ENCODE assay signal across 9 mouse cellular contexts in the genomic region with DNA sequence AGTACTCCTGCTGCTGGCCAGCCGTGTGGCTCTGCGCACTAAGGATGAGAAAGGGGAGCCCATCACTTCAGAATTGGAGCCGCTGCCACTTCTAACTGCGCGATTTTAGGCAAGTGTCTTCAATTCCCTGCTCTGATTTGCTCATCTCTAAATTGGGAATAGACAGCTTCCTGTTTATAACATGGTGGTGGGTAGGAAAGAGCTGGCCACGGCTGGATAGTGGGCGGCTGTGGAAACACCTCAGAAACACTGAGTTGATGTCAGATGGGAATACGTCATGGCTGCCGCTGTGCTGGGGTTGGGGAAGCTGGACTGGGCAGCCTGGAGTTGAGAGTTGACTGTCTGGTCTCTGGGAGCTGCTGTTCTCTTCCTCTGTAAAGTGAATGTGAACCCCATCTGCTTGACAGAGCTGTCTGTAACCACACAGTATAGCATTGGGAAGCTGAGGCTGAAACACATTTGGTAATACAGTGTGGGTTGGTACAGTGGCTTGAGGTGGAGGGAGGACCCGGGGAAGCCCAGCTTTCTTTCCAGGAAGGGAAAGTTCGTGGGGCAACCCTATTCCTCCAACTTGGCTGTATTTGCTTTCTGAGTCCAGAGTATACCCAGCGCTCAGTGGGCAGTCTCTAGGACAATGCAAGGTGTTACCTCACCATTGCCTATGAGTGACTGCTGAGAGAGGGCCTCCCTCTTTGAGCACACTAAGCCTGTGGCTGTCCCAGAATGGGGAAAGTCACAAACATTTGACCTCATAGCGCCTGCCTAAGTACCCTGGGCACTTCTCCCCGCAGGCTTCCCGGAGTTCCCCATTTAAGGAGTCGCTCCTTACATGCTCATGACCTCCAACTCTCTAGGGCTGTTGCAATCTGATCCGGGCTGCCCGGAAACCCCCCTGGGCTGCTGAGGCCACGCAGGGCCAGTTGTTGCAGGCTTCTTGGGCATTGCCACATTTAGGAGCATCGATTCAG.
A peak's percentile ranks its signal among the peaks of the same experiment; 100 is the strongest.
DNase-seq lines count a peak whose midpoint lies in the region; ATAC-seq and TF ChIP-seq lines count a peak whose summit lies in the region.
"Had no signal": no experiment of that assay in that cellular context is flagged by ENCODE, and none has a peak within 500 bp of the region (broad histone marks: within the 10 kb centered on the region; RNA-seq: fewer than 3 reads in every experiment).

No protein-coding gene starts in this region.

- no peaks in the 10 kb centered on the region for H3K27me3 ChIP-seq in kidney, embryonic 16.5 days (ENCODE audit: insufficient read depth, low read length)
- H3K27me3 ChIP-seq in kidney, embryonic 15.5 days, result no peaks in the 10 kb centered on the region
- no peaks in the 10 kb centered on the region for H3K27me3 ChIP-seq in embryonic facial prominence, embryonic 14.5 days (replicated peaks; ENCODE audit: control insufficient read depth, insufficient read depth, low read length)
- H3K27me3 ChIP-seq in intestine, embryonic 16.5 days (replicated peaks; ENCODE audit: control insufficient read depth, insufficient read depth, low read length), result no peaks in the 10 kb centered on the region
- no peaks in the 10 kb centered on the region for H3K27me3 ChIP-seq in forebrain, postnatal 0 days (ENCODE audit: insufficient read depth, low read length)

- no peaks in the 10 kb centered on the region for H3K36me3 ChIP-seq in kidney, embryonic 16.5 days (ENCODE audit: insufficient read depth, low read length)
- H3K36me3 ChIP-seq in kidney, embryonic 15.5 days, result no peaks in the 10 kb centered on the region
- H3K36me3 ChIP-seq in embryonic facial prominence, embryonic 14.5 days (ENCODE audit: control insufficient read depth, insufficient read depth, low read length), result no peaks in the 10 kb centered on the region
- H3K36me3 ChIP-seq in intestine, embryonic 16.5 days (ENCODE audit: control insufficient read depth, insufficient read depth, low read length), result no peaks in the 10 kb centered on the region
- no peaks in the 10 kb centered on the region for H3K36me3 ChIP-seq in macrophage (ENCODE audit: inconsistent target)
- H3K36me3 ChIP-seq in forebrain, postnatal 0 days (ENCODE audit: insufficient read depth), result no peaks in the 10 kb centered on the region

- H3K4me1 ChIP-seq in kidney, embryonic 16.5 days (ENCODE audit: insufficient read depth, low read length), result peaks cover 16% of the 10 kb centered on the region
- H3K4me1 ChIP-seq in kidney, embryonic 15.5 days, result peaks cover 20% of the 10 kb centered on the region
- peaks cover 11% of the 10 kb centered on the region for H3K4me1 ChIP-seq in embryonic facial prominence, embryonic 14.5 days (ENCODE audit: control insufficient read depth, insufficient read depth, low read length)
- H3K4me1 ChIP-seq in intestine, embryonic 16.5 days (ENCODE audit: control insufficient read depth, insufficient read depth, low read length), result peaks cover 6% of the 10 kb centered on the region
- H3K4me1 ChIP-seq in forebrain, postnatal 0 days (ENCODE audit: insufficient read depth), result peaks cover 32% of the 10 kb centered on the region

- no peaks in the 10 kb centered on the region for H3K9me3 ChIP-seq in kidney, embryonic 16.5 days (ENCODE audit: low read length)
- no peaks in the 10 kb centered on the region for H3K9me3 ChIP-seq in kidney, embryonic 15.5 days (replicated peaks)
- H3K9me3 ChIP-seq in embryonic facial prominence, embryonic 14.5 days (ENCODE audit: control insufficient read depth, low read length), result no peaks in the 10 kb centered on the region
- no peaks in the 10 kb centered on the region for H3K9me3 ChIP-seq in intestine, embryonic 16.5 days (ENCODE audit: control insufficient read depth, low read length)
- H3K9me3 ChIP-seq in forebrain, postnatal 0 days (ENCODE audit: low read length), result no peaks in the 10 kb centered on the region

- ATAC-seq in kidney, embryonic 16.5 days (ENCODE audit: low FRiP score, low TSS enrichment), result 0 out of 2 replicates have a peak, but pooled peaks have one; percentile 24
- ATAC-seq in kidney, embryonic 15.5 days (replicated peaks; ENCODE audit: low FRiP score), result no peak
- 0 out of 2 replicates have a peak, but pooled peaks have one; percentile 19 for ATAC-seq in embryonic facial prominence, embryonic 14.5 days (ENCODE audit: low read depth)
- ATAC-seq in intestine, embryonic 16.5 days, result 0 out of 2 replicates have a peak, but pooled peaks have one; percentile 26
- no peak for ATAC-seq in forebrain, postnatal 0 days

- H3K9ac ChIP-seq in kidney, embryonic 16.5 days (replicated peaks; ENCODE audit: low read length), result no peak overlapping the region
- H3K9ac ChIP-seq in kidney, embryonic 15.5 days, result no peak overlapping the region
- no peak overlapping the region for H3K9ac ChIP-seq in embryonic facial prominence, embryonic 14.5 days (ENCODE audit: low read depth, low read length)
- no peak overlapping the region for H3K9ac ChIP-seq in intestine, embryonic 16.5 days (ENCODE audit: low read depth, low read length)
- H3K9ac ChIP-seq in forebrain, postnatal 0 days, result no peak overlapping the region

- no peaks in the 10 kb centered on the region for H3K79me2 ChIP-seq in macrophage (ENCODE audit: inconsistent target)

- DNase-seq in embryonic facial prominence, embryonic 14.5 days (ENCODE audit: low spot score), result peak; percentile 29
- no peak for DNase-seq in forebrain, postnatal 0 days
- no peak for DNase-seq in thymus, postnatal 4 days
- DNase-seq in urinary bladder, postnatal 25 days (ENCODE audit: low spot score), result no peak

- no peak for TF ChIP-seq CTCF in forebrain, postnatal 0 days (IDR thresholded peaks at IDR 0.05; ENCODE audit: low read depth)

- WGBS in kidney, embryonic 16.5 days, result 40% methylated on average over 20 of the region's 20 CpGs
- 45% methylated on average over 20 of the region's 20 CpGs for WGBS in kidney, embryonic 15.5 days
- WGBS in embryonic facial prominence, embryonic 14.5 days, result 47% methylated on average over 20 of the region's 20 CpGs
- 47% methylated on average over 20 of the region's 20 CpGs for WGBS in intestine, embryonic 16.5 days
- 30% methylated on average over 20 of the region's 20 CpGs for WGBS in macrophage (ENCODE audit: missing documents)
- WGBS in forebrain, postnatal 0 days, result 66% methylated on average over 20 of the region's 20 CpGs

- no peak overlapping the region for H3K4me2 ChIP-seq in kidney, embryonic 16.5 days (replicated peaks; ENCODE audit: low read depth, low read length)
- no peak overlapping the region for H3K4me2 ChIP-seq in kidney, embryonic 15.5 days
- no peak overlapping the region for H3K4me2 ChIP-seq in embryonic facial prominence, embryonic 14.5 days (ENCODE audit: low read depth, low read length)
- H3K4me2 ChIP-seq in intestine, embryonic 16.5 days (ENCODE audit: low read depth, low read length), result no peak overlapping the region
- no peak overlapping the region for H3K4me2 ChIP-seq in forebrain, postnatal 0 days (ENCODE audit: low read depth)

- H3K4me3 ChIP-seq in kidney, embryonic 16.5 days (ENCODE audit: low read length), result no peak overlapping the region
- H3K4me3 ChIP-seq in kidney, embryonic 15.5 days (replicated peaks), result no peak overlapping the region
- no peak overlapping the region for H3K4me3 ChIP-seq in embryonic facial prominence, embryonic 14.5 days (ENCODE audit: low read depth, low read length)
- H3K4me3 ChIP-seq in intestine, embryonic 16.5 days (ENCODE audit: low read length), result no peak overlapping the region
- H3K4me3 ChIP-seq in macrophage (ENCODE audit: inconsistent target), result no peak overlapping the region
- H3K4me3 ChIP-seq in forebrain, postnatal 0 days (ENCODE audit: low read depth, low read length), result no peak overlapping the region
- H3K4me3 ChIP-seq: erythroblast, embryonic 14.5 days had no signal

- H3K27ac ChIP-seq in kidney, embryonic 16.5 days (ENCODE audit: low read length), result no peak overlapping the region
- H3K27ac ChIP-seq in kidney, embryonic 15.5 days, result no peak overlapping the region
- no peak overlapping the region for H3K27ac ChIP-seq in embryonic facial prominence, embryonic 14.5 days (replicated peaks; ENCODE audit: low read depth, low read length)
- H3K27ac ChIP-seq in intestine, embryonic 16.5 days (ENCODE audit: low read length), result no peak overlapping the region
- H3K27ac ChIP-seq in macrophage, result peak overlapping the region; percentile 82
- no peak overlapping the region for H3K27ac ChIP-seq in forebrain, postnatal 0 days (ENCODE audit: low read depth, low read length)

Comparison
In these comparisons a context has a peak if more than half of its experiments do, and no peak if none do; other contexts are left out.
1. ATAC-seq: peak in kidney, embryonic 16.5 days (single experiment), embryonic facial prominence, embryonic 14.5 days (single experiment) and intestine, embryonic 16.5 days (single experiment); none in kidney, embryonic 15.5 days (single experiment) and forebrain, postnatal 0 days (single experiment).